Mouse (Mus musculus) stomach, embryonic 15.5 days (tissue): ENCODE results near the gene Jph3. TPM values are rescaled to one million over a fixed set of nuclear protein-coding genes. Genes with fewer than 3 reads are reported as not detected.

Source experiments
- polyA plus RNA-seq: library from polyadenylated mRNA; unstranded; fragments of >200 nt; fragmentation: Nextera tagmentation; extraction: Ambion mirVana; gene quantifications from 2 replicates; pipeline ENCODE4 v1.2.1, GENCODE M21; 2015

Gene Jph3
- polyA plus RNA-seq, 1 experiment from 2014 or later = 4.6 TPM

Other genes starting within 250 kb of the Jph3 start
- not detected in 2 replicates for gene 1700018B08Rik, start 185.3 kb upstream of the Jph3 start, polyA plus RNA-seq
- gene Fbxo31, start 150.8 kb upstream of the Jph3 start, polyA plus RNA-seq = 15.8 and 16.3 TPM in 2 replicates
- 179 and 217 TPM in 2 replicates for gene Map1lc3b, start 139.3 kb upstream of the Jph3 start, polyA plus RNA-seq
- gene Zcchc14, start 76.7 kb upstream of the Jph3 start, polyA plus RNA-seq = 12.6 and 13.0 TPM in 2 replicates
- gene Klhdc4, start 99.9 kb downstream of the Jph3 start, polyA plus RNA-seq = 36.2 and 38.6 TPM in 2 replicates
- gene Slc7a5, start 178.1 kb downstream of the Jph3 start, polyA plus RNA-seq = 22.7 and 26.6 TPM in 2 replicates
- gene Car5a, start 215.3 kb downstream of the Jph3 start, polyA plus RNA-seq = 0.21 and 0.22 TPM in 2 replicates
- gene Banp, start 220.1 kb downstream of the Jph3 start, polyA plus RNA-seq = 35.6 and 36.3 TPM in 2 replicates